Mouse (Mus musculus): ENCODE data around the gene Cdc42se1.
A peak's percentile ranks its signal among the peaks of the same experiment; 100 is the strongest.
"Not testable (repeated sequence)": the region's sequence is repeated elsewhere in the genome, so short reads cannot be mapped to it uniquely, and the experiment has no call there.

The Cdc42se1 gene

GRCm38 (mm10) chr3:95228148-95228893, at the start of gene Cdc42se1:
Gene Cdc42se1, plus strand, starts transcription at chr3:95228732.
- peak; percentile 85 to 86 for DNase-seq

DNA sequence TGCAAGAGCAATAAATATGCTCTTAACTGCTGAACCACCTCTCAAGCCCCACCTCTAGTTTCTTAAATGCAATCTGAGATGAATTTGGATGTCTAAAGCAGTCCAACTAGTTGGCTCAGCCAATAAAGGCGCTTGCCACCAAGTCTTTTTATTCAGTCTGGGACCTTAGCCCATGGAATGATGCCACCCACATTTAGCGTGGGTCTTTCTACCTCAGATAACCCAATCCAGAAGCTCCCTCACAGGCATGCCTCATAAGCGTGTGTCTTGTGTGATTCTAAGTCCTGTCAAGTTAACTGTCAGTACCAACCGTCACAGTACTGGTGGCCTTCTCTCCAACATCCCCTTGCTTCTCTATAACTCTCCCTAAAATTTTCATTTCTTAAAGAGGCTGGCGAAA, 49.6 kb upstream of the Cdc42se1 start:
- no peak for DNase-seq

GRCm38 (mm10) chr3:95179890-95180289, 48.6 kb upstream of the Cdc42se1 start:
- no peak for DNase-seq

DNA sequence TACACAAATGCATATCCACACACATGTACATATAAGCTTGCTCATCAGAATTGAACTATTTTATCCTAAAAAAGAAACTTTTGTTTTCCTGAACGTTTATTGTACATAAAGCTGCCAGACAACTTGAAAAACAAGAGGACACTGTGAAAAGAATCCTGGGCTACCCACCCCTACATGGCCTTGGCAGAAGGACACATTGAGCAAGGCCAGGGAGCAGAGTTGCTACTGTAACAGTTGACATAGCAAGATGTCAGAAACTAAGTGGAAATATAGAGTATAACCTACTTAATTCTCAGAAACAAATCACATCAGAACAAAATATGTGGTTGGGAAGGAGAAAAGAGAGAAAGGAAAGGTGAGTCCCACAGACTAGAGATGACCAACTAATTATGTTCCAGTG, 46.7 kb upstream of the Cdc42se1 start:
- no peak for DNase-seq

GRCm38 (mm10) chr3:95184796-95185577, 43.5 kb upstream of the Cdc42se1 start:
- DNase-seq: no peak

DNA sequence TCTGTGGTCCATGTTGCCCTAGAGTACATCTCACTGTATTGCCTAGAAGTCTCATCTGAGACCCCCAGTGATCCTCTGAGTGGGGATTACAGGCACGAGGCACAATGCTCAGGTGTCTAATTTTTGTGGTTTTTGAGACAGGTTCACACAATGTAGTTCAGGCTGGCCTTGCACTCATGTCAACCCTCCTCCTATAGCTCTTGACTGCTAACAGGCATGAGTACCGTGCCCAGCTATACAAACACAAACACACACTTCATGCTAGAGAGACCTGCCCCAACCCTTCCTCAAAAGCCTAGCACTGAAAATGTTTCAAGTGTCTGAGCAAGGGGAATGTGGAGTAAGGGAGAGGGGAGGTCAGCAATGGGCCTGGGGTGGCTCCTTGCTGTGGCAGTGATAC, 42.4 kb upstream of the Cdc42se1 start:
- DNase-seq: no peak

GRCm38 (mm10) chr3:95186888-95187287, 41.6 kb upstream of the Cdc42se1 start:
- no peak for DNase-seq

DNA sequence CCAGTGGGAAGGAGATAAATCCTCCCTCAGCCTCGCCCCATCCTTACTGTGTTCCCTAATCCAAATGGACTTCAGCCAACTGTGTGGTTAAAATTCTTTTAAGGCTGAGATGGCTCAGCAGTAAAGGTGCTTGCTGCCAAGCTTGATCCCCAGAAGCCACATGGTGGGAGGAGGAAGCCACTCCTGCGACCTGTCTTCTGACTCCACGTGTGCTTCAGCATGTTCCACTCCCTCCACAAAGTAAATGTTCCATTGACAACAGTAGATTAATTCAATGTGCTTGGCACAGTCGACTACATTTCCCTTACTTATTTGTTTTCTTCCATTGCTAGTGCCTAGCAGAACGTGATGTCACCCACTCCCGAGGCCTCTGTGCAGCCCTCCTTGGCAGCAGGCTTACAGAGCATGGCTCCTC, 33.8 kb upstream of the Cdc42se1 start:
- DNase-seq: peak; percentile 39 to 55

DNA sequence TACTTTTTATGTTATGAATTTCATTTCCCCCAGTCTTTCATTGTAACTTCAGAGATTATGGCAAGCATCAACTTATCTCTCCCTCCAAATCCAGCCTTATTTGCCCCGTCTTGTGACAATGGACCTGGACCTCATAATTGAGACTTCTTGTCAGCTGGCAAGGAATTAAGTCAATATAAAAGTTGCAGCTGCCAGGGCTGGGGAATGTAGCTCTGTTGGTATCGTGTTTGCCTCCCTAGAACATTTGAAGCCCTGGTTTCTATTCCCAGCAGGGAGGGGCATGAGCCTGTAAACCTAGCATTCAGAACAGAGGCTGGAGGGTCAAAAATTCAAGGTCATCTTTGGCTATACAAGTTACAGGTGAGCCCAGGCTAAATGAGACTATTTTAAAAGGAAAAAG, 32.8 kb upstream of the Cdc42se1 start:
- DNase-seq: no peak

DNA sequence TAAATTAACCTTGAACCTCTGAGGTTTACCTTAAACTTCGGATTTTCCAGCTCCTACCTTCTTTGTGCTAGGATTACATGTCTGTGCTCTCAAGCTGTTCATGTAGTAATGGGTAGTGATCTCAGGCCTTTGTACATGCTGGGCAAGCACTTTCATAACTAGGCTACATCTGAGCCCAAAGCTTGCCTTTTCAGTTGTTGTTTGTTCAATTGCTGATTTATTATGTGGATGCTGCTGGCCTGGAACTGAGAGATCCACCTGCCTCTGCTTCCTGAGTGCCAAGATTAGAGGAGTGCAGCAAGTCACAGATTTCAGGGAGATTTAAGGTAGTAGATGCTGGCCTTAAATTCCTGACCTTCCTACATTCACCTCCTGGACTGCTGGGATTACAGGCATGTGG, 29.4 kb upstream of the Cdc42se1 start:
- peak in 1 of 2 experiments; percentile 24 for DNase-seq

DNA sequence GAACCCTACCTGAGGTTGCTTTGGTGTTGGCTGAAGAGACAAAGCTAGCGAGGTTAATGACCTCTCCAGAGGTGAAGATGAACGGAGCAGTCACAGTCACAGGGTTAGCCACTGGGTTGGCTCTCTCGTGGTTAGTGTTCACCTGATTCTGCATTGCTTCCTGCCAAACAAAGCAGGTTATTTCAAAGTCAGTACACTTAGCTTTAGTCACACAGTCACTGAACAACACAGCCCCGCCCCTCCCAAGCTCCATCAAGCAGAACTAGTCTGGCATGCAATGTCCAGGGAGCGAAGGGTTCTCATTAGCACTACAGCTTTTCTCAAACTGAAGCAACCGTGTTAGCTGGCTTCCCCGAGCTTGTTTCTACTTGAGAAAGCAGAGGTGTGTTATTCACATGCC, 28.4 kb upstream of the Cdc42se1 start:
- DNase-seq: peak; percentile 93 to 95

GRCm38 (mm10) chr3:95200562-95200961, 28.0 kb upstream of the Cdc42se1 start:
- no peak for DNase-seq

- no peak for DNase-seq
These were observed 24.7 kb upstream of the Cdc42se1 start for GRCm38 (mm10) chr3:95203880-95204279.

- no peak for DNase-seq
These were observed 20.2 kb upstream of the Cdc42se1 start for GRCm38 (mm10) chr3:95208286-95208685.

DNA sequence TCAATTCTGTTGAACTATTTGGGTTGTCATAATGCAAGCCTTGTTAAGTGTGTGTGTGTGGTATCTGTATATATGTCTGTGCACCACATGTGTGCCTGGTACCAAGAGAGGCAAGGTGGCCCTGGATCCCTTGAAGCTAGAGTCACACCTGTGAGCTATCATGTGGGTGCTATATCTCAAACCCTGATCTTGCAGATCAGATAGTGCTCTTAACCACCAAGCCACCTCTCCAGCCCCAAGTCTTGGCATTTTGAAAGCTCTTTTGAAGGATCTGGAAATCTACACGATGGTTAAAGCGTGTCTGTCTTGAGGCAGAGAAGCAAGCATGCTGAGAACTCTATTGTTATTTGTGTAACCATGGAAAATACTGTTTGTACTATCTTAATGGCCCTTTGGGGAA, 17.9 kb upstream of the Cdc42se1 start:
- no peak for DNase-seq

DNA sequence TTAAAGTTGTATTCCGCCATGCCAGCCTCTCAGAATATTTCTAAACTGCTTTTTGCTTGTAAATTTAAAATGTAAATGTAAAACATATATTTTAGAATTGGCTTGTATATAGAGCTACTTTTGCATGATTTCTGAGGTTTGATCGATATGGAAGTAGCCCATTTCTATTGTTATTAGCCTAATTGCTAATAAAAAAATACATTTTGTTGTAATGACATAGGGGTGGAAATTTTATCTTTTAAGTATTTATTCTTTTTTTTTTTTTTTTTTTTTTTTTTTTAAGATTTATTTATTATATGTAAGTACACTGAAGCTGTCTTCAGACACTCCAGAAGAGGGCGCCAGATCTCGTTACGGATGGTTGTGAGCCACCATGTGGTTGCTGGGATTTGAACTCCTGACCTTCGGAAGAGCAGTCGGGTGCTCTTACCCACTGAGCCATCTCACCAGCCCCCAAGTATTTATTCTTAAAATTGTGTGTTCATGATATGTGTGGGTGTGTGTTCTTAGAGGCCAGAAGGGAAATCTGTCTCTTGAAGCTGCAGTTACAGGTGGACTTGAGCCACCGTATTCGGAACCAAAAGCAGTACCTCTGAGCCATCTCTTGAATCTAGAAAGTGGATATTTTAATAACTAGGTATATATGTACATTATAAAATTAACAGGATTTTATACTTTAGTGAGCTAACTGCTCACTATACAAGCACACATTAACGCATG, 15.5 kb upstream of the Cdc42se1 start:
- DNase-seq: not testable (repeated sequence)

- no peak for DNase-seq
These were observed 14.9 kb upstream of the Cdc42se1 start for GRCm38 (mm10) chr3:95213609-95213975.

- no peak for DNase-seq
These were observed 11.8 kb upstream of the Cdc42se1 start for GRCm38 (mm10) chr3:95216655-95217254.

GRCm38 (mm10) chr3:95217255-95218134, 11.0 kb upstream of the Cdc42se1 start, which contains the start of gene Gabpb2:
Gene Gabpb2, minus strand, starts transcription at chr3:95217916.
- DNase-seq: peak; percentile 94 to 96

- peak in 1 of 2 experiments; percentile 50 for DNase-seq
These were observed 9.9 kb upstream of the Cdc42se1 start for GRCm38 (mm10) chr3:95218466-95219137.

- DNase-seq: no peak
These were observed 5.5 kb upstream of the Cdc42se1 start for GRCm38 (mm10) chr3:95223041-95223440.

Measured in kidney, adult 8-10 months (tissue).